Mouse (Mus musculus): Measurements from ENCODE around the gene Cog2. TPM values are rescaled to one million over a fixed set of nuclear protein-coding genes. Genes with fewer than 3 reads are reported as not detected.

Cog2 gene
- polyA plus RNA-seq, 1 experiment from 2014 or later: 12.1 TPM

DNA sequence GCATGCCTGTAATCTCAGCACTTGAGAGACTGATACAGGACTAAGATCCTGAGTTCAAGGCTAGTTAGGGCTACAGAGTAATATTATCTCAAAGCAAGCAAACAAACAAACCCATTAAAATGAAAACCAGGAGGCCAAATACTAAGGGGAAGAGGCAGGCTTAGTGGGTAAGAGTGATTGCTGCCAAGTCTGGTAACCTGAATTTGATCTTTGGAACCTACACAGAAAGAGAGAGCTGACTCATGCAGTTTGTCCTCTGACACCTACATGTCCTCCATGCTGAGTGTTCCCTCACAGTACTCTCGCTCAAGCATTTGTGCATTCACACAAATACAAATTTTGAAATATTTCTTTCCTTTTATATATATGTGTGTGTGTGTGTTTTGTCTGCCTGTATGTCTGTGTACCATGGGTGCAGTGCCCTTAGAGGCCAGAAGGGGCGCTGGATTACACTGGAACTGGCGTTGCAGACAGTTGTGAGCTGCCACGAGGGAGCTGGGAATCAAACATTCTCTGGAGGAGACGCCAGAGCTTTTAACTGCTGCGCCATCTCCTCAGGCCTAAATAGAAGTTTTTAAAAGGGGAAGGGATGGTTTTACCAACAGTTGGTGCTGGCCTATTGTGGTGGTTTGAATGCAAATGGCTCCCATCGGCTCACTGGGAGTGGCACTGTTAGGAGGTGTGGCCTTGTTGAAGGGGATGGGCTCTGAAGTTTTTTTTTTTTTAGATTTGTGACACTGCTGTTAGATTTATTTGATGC is 37.0 kb upstream of the Cog2 start:
- no peak overlapping the region for H3K9ac ChIP-seq (replicated peaks)
- H3K4me1 ChIP-seq (ENCODE audit: insufficient read depth): no peaks in the 10 kb centered on the region
- H3K27ac ChIP-seq (ENCODE audit: low read depth): no peak overlapping the region
- no peak for DNase-seq
- no peak overlapping the region for H3K4me2 ChIP-seq (ENCODE audit: low read depth, low read length)
- H3K4me3 ChIP-seq (ENCODE audit: low read depth, low read length): no peak overlapping the region
- H3K36me3 ChIP-seq (replicated peaks; ENCODE audit: insufficient read depth, low read length): no peaks in the 10 kb centered on the region
- no peaks in the 10 kb centered on the region for H3K27me3 ChIP-seq (ENCODE audit: insufficient read depth, low read length)
- no peak for ATAC-seq
- peak; percentile 44 for TF ChIP-seq CTCF (IDR thresholded peaks at IDR 0.05; ENCODE audit: low read depth)
- no peak for TF ChIP-seq EP300 (IDR thresholded peaks at IDR 0.05; ENCODE audit: low read depth)
- 66% methylated on average over 7 of the region's 7 CpGs for WGBS (ENCODE audit: insufficient replicate concordance)
- no peaks in the 10 kb centered on the region for H3K9me3 ChIP-seq (ENCODE audit: low read length)

DNA sequence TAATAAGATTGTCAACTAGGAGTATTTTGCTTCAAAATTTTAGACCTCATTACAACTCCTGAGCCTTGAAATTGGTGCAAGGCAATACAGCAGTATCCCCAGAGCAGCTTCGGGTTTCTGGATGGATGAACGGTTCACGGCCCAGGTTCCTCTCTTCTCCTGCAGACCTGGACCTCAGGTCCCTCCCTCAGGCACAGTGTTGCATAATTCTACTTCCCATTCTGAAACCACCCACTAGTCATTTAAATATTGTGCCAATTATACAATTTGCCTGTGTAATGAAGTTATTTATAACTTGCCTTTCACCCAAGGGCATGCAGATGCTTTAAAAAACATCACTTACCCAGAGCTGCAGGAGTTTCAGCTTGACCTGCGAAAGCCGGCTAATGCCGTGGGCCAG is 31.3 kb upstream of the Cog2 start:
- ATAC-seq (no peak), DNase-seq (no peak)
- Histone ChIP-seq H3K4me3 (ENCODE audit: low read depth, low read length) (no peak overlapping the region), H3K27ac (ENCODE audit: low read depth) (no peak overlapping the region), H3K4me1 (ENCODE audit: insufficient read depth) (no peaks in the 10 kb centered on the region), H3K4me2 (ENCODE audit: low read depth, low read length) (no peak overlapping the region), H3K9ac (replicated peaks) (no peak overlapping the region), H3K27me3 (ENCODE audit: insufficient read depth, low read length) (no peaks in the 10 kb centered on the region), H3K36me3 (replicated peaks; ENCODE audit: insufficient read depth, low read length) (no peaks in the 10 kb centered on the region), H3K9me3 (ENCODE audit: low read length) (no peaks in the 10 kb centered on the region)
- WGBS (ENCODE audit: insufficient replicate concordance): 76% methylated on average over 6 of the region's 6 CpGs
- no peak for TF ChIP-seq EP300 (IDR thresholded peaks at IDR 0.05; ENCODE audit: low read depth)
- TF ChIP-seq CTCF (IDR thresholded peaks at IDR 0.05; ENCODE audit: low read depth): no peak

DNA sequence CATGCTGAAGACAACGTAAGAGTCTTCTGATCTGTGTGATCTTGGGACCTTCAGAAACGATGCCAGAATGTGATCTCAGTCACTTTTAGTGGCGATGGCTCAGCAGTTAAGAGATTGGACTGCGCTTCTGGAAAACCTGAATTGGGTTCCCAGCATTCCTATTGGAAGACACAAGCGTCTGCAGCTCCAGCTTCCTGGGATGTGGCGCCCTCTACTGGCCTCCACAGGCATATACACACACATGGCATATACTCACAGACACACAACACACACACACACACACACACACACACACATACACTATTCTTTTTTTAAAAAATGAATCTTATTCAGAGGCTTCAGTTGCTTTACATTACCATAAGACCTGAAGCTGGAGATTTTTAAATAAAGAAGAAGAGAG is 30.8 kb upstream of the Cog2 start:
- Histone ChIP-seq H3K4me1 (ENCODE audit: insufficient read depth) (no peaks in the 10 kb centered on the region), H3K36me3 (replicated peaks; ENCODE audit: insufficient read depth, low read length) (no peaks in the 10 kb centered on the region), H3K27ac (ENCODE audit: low read depth) (no peak overlapping the region), H3K4me3 (ENCODE audit: low read depth, low read length) (no peak overlapping the region), H3K9ac (replicated peaks) (no peak overlapping the region), H3K9me3 (ENCODE audit: low read length) (no peaks in the 10 kb centered on the region), H3K27me3 (ENCODE audit: insufficient read depth, low read length) (no peaks in the 10 kb centered on the region), H3K4me2 (ENCODE audit: low read depth, low read length) (no peak overlapping the region)
- peak; percentile 26 for TF ChIP-seq CTCF (IDR thresholded peaks at IDR 0.05; ENCODE audit: low read depth)
- no peak for TF ChIP-seq EP300 (IDR thresholded peaks at IDR 0.05; ENCODE audit: low read depth)
- DNase-seq (no peak), ATAC-seq (no peak)
- WGBS (ENCODE audit: insufficient replicate concordance): 79% methylated on average over 6 of the region's 6 CpGs

DNA sequence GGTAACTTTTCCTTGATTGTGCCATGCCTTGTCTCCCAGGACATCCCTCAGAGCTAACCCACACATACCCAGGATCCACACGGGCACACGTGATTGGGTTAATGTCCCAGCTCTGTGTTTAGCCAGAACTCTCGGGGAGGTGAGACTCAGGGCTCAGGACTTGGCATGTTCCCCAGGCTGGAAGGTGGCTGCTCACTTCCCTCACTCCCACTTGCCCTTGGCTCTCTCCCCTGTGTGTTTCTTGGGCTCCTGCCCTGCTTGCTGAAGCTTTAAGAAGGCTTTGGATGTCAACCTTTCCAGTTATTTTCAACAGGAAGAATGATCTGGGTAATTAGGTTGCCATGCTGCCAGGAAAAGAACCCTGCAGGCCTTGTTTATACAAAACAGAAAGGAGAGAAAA is 26.2 kb upstream of the Cog2 start:
- H3K27me3 ChIP-seq (ENCODE audit: insufficient read depth, low read length): no peaks in the 10 kb centered on the region
- no peak for ATAC-seq
- no peaks in the 10 kb centered on the region for H3K9me3 ChIP-seq (ENCODE audit: low read length)
- no peak overlapping the region for H3K27ac ChIP-seq (ENCODE audit: low read depth)
- WGBS (ENCODE audit: insufficient replicate concordance): 65% methylated on average over 3 of the region's 3 CpGs
- H3K36me3 ChIP-seq (replicated peaks; ENCODE audit: insufficient read depth, low read length): no peaks in the 10 kb centered on the region
- no peak for DNase-seq
- TF ChIP-seq EP300 (IDR thresholded peaks at IDR 0.05; ENCODE audit: low read depth): no peak
- TF ChIP-seq CTCF (IDR thresholded peaks at IDR 0.05; ENCODE audit: low read depth): no peak
- H3K4me3 ChIP-seq (ENCODE audit: low read depth, low read length): no peak overlapping the region
- no peaks in the 10 kb centered on the region for H3K4me1 ChIP-seq (ENCODE audit: insufficient read depth)
- H3K9ac ChIP-seq (replicated peaks): no peak overlapping the region
- no peak overlapping the region for H3K4me2 ChIP-seq (ENCODE audit: low read depth, low read length)

DNA sequence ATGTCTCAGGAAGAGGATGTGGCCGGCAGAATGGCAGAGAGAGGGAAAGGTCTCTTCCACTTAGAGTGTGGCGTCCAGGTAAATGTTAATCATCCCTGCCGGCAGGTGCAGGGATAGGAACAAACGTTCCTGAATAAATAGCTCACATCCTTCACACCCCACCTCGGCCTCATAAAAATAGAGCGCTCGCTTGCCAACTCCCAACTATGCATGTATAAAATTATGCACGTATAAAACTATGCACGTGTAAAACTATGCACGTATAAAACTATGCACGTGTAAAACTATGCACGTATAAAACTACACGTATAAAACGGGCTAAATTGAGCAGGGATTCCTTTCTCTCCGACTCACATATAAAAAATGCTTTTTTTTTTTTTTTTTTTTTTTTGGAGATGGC is 25.6 kb upstream of the Cog2 start:
- Histone ChIP-seq H3K9ac (replicated peaks) (no peak overlapping the region), H3K27ac (ENCODE audit: low read depth) (no peak overlapping the region), H3K4me3 (ENCODE audit: low read depth, low read length) (no peak overlapping the region), H3K4me1 (ENCODE audit: insufficient read depth) (no peaks in the 10 kb centered on the region), H3K36me3 (replicated peaks; ENCODE audit: insufficient read depth, low read length) (no peaks in the 10 kb centered on the region), H3K9me3 (ENCODE audit: low read length) (no peaks in the 10 kb centered on the region), H3K4me2 (ENCODE audit: low read depth, low read length) (no peak overlapping the region), H3K27me3 (ENCODE audit: insufficient read depth, low read length) (no peaks in the 10 kb centered on the region)
- no peak for ATAC-seq
- no peak for TF ChIP-seq EP300 (IDR thresholded peaks at IDR 0.05; ENCODE audit: low read depth)
- TF ChIP-seq CTCF (IDR thresholded peaks at IDR 0.05; ENCODE audit: low read depth): no peak
- 76% methylated on average over 15 of the region's 15 CpGs for WGBS (ENCODE audit: insufficient replicate concordance)
- DNase-seq: no peak

DNA sequence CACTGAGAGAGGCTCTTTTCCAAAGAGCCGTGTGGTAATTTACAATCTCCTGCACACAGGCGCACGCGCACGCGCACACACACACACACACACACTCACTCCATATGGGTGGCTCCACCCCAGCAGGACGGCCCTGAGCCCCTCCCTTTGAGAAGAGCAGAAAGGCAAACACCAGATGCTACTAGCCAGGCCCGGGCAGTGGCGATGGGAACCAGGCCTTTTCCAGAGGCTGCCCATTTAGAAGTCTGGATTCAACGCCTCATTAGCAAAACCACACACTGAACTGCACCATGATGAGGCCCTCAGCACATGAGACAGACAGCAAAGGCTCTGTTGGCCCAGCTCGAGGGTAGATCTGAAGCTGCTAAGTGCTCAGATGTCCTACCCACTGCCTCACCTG is 24.9 kb upstream of the Cog2 start:
- Histone ChIP-seq H3K27ac (ENCODE audit: low read depth) (no peak overlapping the region), H3K36me3 (replicated peaks; ENCODE audit: insufficient read depth, low read length) (no peaks in the 10 kb centered on the region), H3K4me2 (ENCODE audit: low read depth, low read length) (no peak overlapping the region), H3K4me1 (ENCODE audit: insufficient read depth) (no peaks in the 10 kb centered on the region), H3K4me3 (ENCODE audit: low read depth, low read length) (no peak overlapping the region), H3K27me3 (ENCODE audit: insufficient read depth, low read length) (no peaks in the 10 kb centered on the region), H3K9me3 (ENCODE audit: low read length) (no peaks in the 10 kb centered on the region), H3K9ac (replicated peaks) (no peak overlapping the region)
- no peak for DNase-seq
- no peak for TF ChIP-seq EP300 (IDR thresholded peaks at IDR 0.05; ENCODE audit: low read depth)
- TF ChIP-seq CTCF (IDR thresholded peaks at IDR 0.05; ENCODE audit: low read depth): no peak
- no peak for ATAC-seq
- 73% methylated on average over 11 of the region's 11 CpGs for WGBS (ENCODE audit: insufficient replicate concordance)

Data from liver, postnatal 0 days (tissue).